Mouse (Mus musculus): Measurements from ENCODE around the gene Slc39a7.

DNA sequence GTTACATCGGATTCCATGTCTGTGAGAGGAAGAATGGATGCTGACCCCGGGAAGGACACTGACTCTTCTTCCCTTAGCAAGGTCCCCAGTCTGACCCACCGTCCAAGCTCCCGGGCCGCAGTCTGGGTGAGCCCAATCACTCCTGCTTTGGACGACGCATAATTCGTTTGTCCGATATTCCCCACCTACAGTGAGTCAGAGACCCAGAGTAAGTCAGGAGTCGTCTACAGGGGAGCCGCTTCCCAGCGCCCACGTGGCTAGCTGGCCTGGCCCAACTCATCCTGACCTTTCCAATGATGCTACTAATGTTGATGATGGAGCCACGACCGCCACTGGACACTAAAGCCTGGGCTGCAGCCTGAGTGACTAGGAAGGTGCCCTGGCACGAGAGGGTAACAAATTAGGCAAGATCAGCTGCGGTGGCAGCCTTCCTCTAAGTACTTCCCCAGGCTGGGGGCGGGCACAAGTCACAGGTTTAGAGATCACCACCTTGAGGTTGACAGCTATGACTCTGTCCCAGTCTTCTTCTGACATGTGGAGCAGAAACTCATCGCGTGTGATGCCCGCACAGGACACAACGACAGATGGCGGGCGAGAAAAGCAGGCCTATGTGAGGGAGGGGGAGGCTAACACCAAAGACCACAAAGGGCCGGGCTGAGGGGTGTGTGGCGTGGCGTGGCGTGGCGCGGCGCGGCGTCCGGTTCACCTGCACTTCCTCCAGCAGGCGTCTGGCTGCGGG lies 4.4 kb downstream of the Slc39a7 start:
- TF ChIP-seq CTCF (IDR thresholded peaks at IDR 0.05; ENCODE audit: low read depth, low read length) (no peak), POLR2A (IDR thresholded peaks at IDR 0.05; ENCODE audit: insufficient read depth, low read length) (no peak)
